Mouse (Mus musculus): ENCODE results near the gene Anln.

GRCm38 (mm10) chr9:22366621-22367020 lies 22.4 kb downstream of the Anln start:
- TF ChIP-seq POLR2A (IDR thresholded peaks at IDR 0.05; ENCODE audit: borderline replicate concordance, extremely low read depth, low read depth, low read length), result no peak
- no peak for TF ChIP-seq CTCF (IDR thresholded peaks at IDR 0.05; ENCODE audit: insufficient read depth, low read length)

Data from lung, adult 2 months (tissue).